Mouse (Mus musculus) embryonic facial prominence, embryonic 13.5 days (tissue): Measurements from ENCODE around the gene Spns3. TPM values are rescaled to one million over a fixed set of nuclear protein-coding genes. Genes with fewer than 3 reads are reported as not detected.

Source experiments
- ATAC-seq: fragments of 200-750 bp; cut with Nextera tagmentation; 2 replicates; pipeline ENCODE4 v1.8.0; 2017; ENCODE audit warnings: low read depth; ENCODE audit not compliant: insufficient number of reproducible peaks, insufficient read depth, low FRiP score, low TSS enrichment
- H3K27ac ChIP-seq: fragments of 300-500 bp; sonication (generic); 2 replicates; pipeline ENCODE4 v1.5.1; 2015; ENCODE audit warnings: moderate library complexity, mild to moderate bottlenecking, inconsistent platforms
- H3K27me3 ChIP-seq: fragments of 300-500 bp; sonication (generic); 2 replicates; pipeline ENCODE4 v1.6.1; 2015; ENCODE audit warnings: mild to moderate bottlenecking, inconsistent platforms
- H3K36me3 ChIP-seq: fragments of 300-500 bp; sonication (generic); 2 replicates; pipeline ENCODE4 v1.6.1; 2015; ENCODE audit warnings: mild to moderate bottlenecking, inconsistent platforms
- H3K4me1 ChIP-seq: fragments of 300-500 bp; sonication (generic); 2 replicates; pipeline ENCODE4 v1.6.1; 2015; ENCODE audit warnings: inconsistent platforms
- H3K4me2 ChIP-seq: fragments of 300-500 bp; sonication (generic); 2 replicates; pipeline ENCODE4 v1.6.1; 2015; ENCODE audit warnings: moderate library complexity, mild to moderate bottlenecking, inconsistent platforms
- H3K4me3 ChIP-seq: fragments of 300-500 bp; sonication (generic); 2 replicates; pipeline ENCODE4 v1.5.1; 2015; ENCODE audit warnings: mild to moderate bottlenecking, inconsistent platforms
- H3K9ac ChIP-seq: fragments of 300-500 bp; sonication (generic); 2 replicates; pipeline ENCODE4 v1.6.1; 2015; ENCODE audit warnings: mild to moderate bottlenecking, inconsistent platforms
- H3K9me3 ChIP-seq: fragments of 300-500 bp; sonication (generic); 2 replicates; pipeline ENCODE4 v1.6.1; 2016; ENCODE audit warnings: inconsistent platforms
- WGBS: fragments of 180-500 bp; shearing (Covaris S2); methylation state at CpG from one replicate; pipeline ENCODE4 v1.1.7; 2015; ENCODE audit warnings: mixed read lengths; 5-methylcytosine and 5-hydroxymethylcytosine counted together
- polyA plus RNA-seq: library from polyadenylated mRNA; unstranded; fragments of >200 nt; fragmentation: Nextera tagmentation; extraction: Ambion mirVana; gene quantifications from 2 replicates; pipeline ENCODE4 v1.2.1, GENCODE M21; 2015

Gene Spns3
- polyA plus RNA-seq, 1 experiment from 2014 or later, result 0.27 TPM

GRCm38 (mm10) chr11:72507651-72508050 lies 42.7 kb downstream of the Spns3 start:
- no peak overlapping the region for H3K4me3 ChIP-seq
- H3K4me2 ChIP-seq, result no peak overlapping the region
- ATAC-seq, result no peak
- H3K27me3 ChIP-seq, result no peaks in the 10 kb centered on the region
- no peak overlapping the region for H3K27ac ChIP-seq
- no peak overlapping the region for H3K9ac ChIP-seq
- H3K9me3 ChIP-seq, result no peaks in the 10 kb centered on the region
- H3K4me1 ChIP-seq, result peaks cover 12% of the 10 kb centered on the region
- no peaks in the 10 kb centered on the region for H3K36me3 ChIP-seq

GRCm38 (mm10) chr11:72504016-72504797 lies 46.1 kb downstream of the Spns3 start:
- Histone ChIP-seq H3K4me1 (peaks cover 31% of the 10 kb centered on the region), H3K9me3 (no peaks in the 10 kb centered on the region), H3K4me2 (no peak overlapping the region), H3K27me3 (0 out of 2 replicates have a peak, but pooled peaks cover 3% of the 10 kb centered on the region), H3K4me3 (no peak overlapping the region), H3K36me3 (no peaks in the 10 kb centered on the region), H3K9ac (no peak overlapping the region), H3K27ac (no peak overlapping the region)
- no peak for ATAC-seq
- 71% methylated on average over 10 of the region's 10 CpGs for WGBS

- H3K27me3 ChIP-seq, result 0 out of 2 replicates have a peak, but pooled peaks cover 3% of the 10 kb centered on the region
- H3K36me3 ChIP-seq, result no peaks in the 10 kb centered on the region
- no peak overlapping the region for H3K4me2 ChIP-seq
- H3K27ac ChIP-seq, result no peak overlapping the region
- H3K4me3 ChIP-seq, result no peak overlapping the region
- no peak overlapping the region for H3K9ac ChIP-seq
- no peak for ATAC-seq
- WGBS, result 17% methylated on average over 5 of the region's 5 CpGs
- peaks cover 31% of the 10 kb centered on the region for H3K4me1 ChIP-seq
- no peaks in the 10 kb centered on the region for H3K9me3 ChIP-seq
These were observed 46.8 kb downstream of the Spns3 start for GRCm38 (mm10) chr11:72503501-72503921.

GRCm38 (mm10) chr11:72502236-72502635 lies 48.1 kb downstream of the Spns3 start:
- Histone ChIP-seq H3K4me3 (no peak overlapping the region), H3K9me3 (no peaks in the 10 kb centered on the region), H3K4me2 (no peak overlapping the region), H3K27me3 (0 out of 2 replicates have a peak, but pooled peaks cover 3% of the 10 kb centered on the region), H3K36me3 (no peaks in the 10 kb centered on the region), H3K9ac (no peak overlapping the region), H3K4me1 (peaks cover 31% of the 10 kb centered on the region), H3K27ac (peak overlapping the region; percentile 64; the same call in 1 of the 2 replicates)
- 14% methylated on average over 8 of the region's 8 CpGs for WGBS
- no peak for ATAC-seq

- no peak; the same call in 1 of the 2 replicates for ATAC-seq
- Histone ChIP-seq H3K4me3 (no peak overlapping the region), H3K4me2 (no peak overlapping the region), H3K9ac (no peak overlapping the region), H3K27me3 (0 out of 2 replicates have a peak, but pooled peaks cover 3% of the 10 kb centered on the region), H3K9me3 (no peaks in the 10 kb centered on the region), H3K4me1 (peaks cover 31% of the 10 kb centered on the region), H3K27ac (peak overlapping the region; percentile 64), H3K36me3 (no peaks in the 10 kb centered on the region)
- WGBS, result 3% methylated on average over 5 of the region's 5 CpGs
These were observed 48.8 kb downstream of the Spns3 start for GRCm38 (mm10) chr11:72501426-72502002.

- no peaks in the 10 kb centered on the region for H3K36me3 ChIP-seq
- WGBS, result 76% methylated on average over 4 of the region's 4 CpGs
- H3K4me1 ChIP-seq, result peaks cover 31% of the 10 kb centered on the region
- H3K27ac ChIP-seq, result no peak overlapping the region
- no peak overlapping the region for H3K4me3 ChIP-seq
- no peak overlapping the region for H3K9ac ChIP-seq
- H3K4me2 ChIP-seq, result no peak overlapping the region
- no peaks in the 10 kb centered on the region for H3K9me3 ChIP-seq
- no peak for ATAC-seq
- H3K27me3 ChIP-seq, result 0 out of 2 replicates have a peak, but pooled peaks cover 3% of the 10 kb centered on the region
These were observed 50.2 kb downstream of the Spns3 start for GRCm38 (mm10) chr11:72500139-72500538.

- Histone ChIP-seq H3K27ac (no peak overlapping the region), H3K4me1 (peaks cover 16% of the 10 kb centered on the region), H3K27me3 (0 out of 2 replicates have a peak, but pooled peaks cover 8% of the 10 kb centered on the region), H3K36me3 (no peaks in the 10 kb centered on the region), H3K4me3 (no peak overlapping the region), H3K9me3 (no peaks in the 10 kb centered on the region), H3K9ac (no peak overlapping the region), H3K4me2 (no peak overlapping the region)
- WGBS, result 43% methylated on average over 4 of the region's 4 CpGs
- ATAC-seq, result no peak
These were observed 52.9 kb downstream of the Spns3 start for GRCm38 (mm10) chr11:72497367-72497766.

GRCm38 (mm10) chr11:72496775-72497174 lies 53.5 kb downstream of the Spns3 start:
- Histone ChIP-seq H3K4me1 (peaks cover 10% of the 10 kb centered on the region), H3K4me2 (no peak overlapping the region), H3K36me3 (no peaks in the 10 kb centered on the region), H3K9me3 (no peaks in the 10 kb centered on the region), H3K4me3 (no peak overlapping the region), H3K27ac (no peak overlapping the region), H3K9ac (no peak overlapping the region), H3K27me3 (peaks cover 14% of the 10 kb centered on the region; the same call in 1 of the 2 replicates)
- WGBS, result 57% methylated on average over 1 of the region's 1 CpGs
- no peak for ATAC-seq

- Histone ChIP-seq H3K9ac (no peak overlapping the region), H3K36me3 (no peaks in the 10 kb centered on the region), H3K9me3 (no peaks in the 10 kb centered on the region), H3K4me1 (peaks cover 3% of the 10 kb centered on the region), H3K4me3 (no peak overlapping the region), H3K27ac (no peak overlapping the region), H3K4me2 (no peak overlapping the region), H3K27me3 (peaks cover 19% of the 10 kb centered on the region; the same call in 1 of the 2 replicates)
- ATAC-seq, result no peak
- WGBS, result 64% methylated on average over 3 of the region's 3 CpGs
These were observed 54.2 kb downstream of the Spns3 start for GRCm38 (mm10) chr11:72496066-72496465.

GRCm38 (mm10) chr11:72494046-72494988 lies 56.0 kb downstream of the Spns3 start:
- no peak for ATAC-seq
- H3K27ac ChIP-seq, result no peak overlapping the region
- H3K4me3 ChIP-seq, result no peak overlapping the region
- peaks cover 33% of the 10 kb centered on the region for H3K27me3 ChIP-seq
- H3K36me3 ChIP-seq, result no peaks in the 10 kb centered on the region
- H3K9me3 ChIP-seq, result no peaks in the 10 kb centered on the region
- H3K4me1 ChIP-seq, result peaks cover 5% of the 10 kb centered on the region
- H3K9ac ChIP-seq, result no peak overlapping the region
- WGBS, result 51% methylated on average over 8 of the region's 8 CpGs
- no peak overlapping the region for H3K4me2 ChIP-seq
